Mouse (Mus musculus) left cerebral cortex, adult 9 months (tissue): ENCODE data around the gene Cltrn.

Experiments
- DNase-seq, 2 experiments: peaks; one replicate each; pipeline ENCODE4 v3.0.0; 2022; ENCODE audit warnings: low spot score in 2 of 2

The Cltrn gene

GRCm38 (mm10) chrX:164088582-164088981 is at the start of gene Cltrn:
Gene Cltrn (plus strand): TSS chrX:164088830.
- DNase-seq, result no peak

- DNase-seq, result no peak
Observed at GRCm38 (mm10) chrX:164038882-164039281, 49.7 kb upstream of the Cltrn start.

GRCm38 (mm10) chrX:164042069-164042468 is 46.6 kb upstream of the Cltrn start:
- peak; percentile 11 to 33 for DNase-seq

GRCm38 (mm10) chrX:164046736-164047135 is 41.9 kb upstream of the Cltrn start:
- no peak for DNase-seq

- no peak for DNase-seq
Observed at GRCm38 (mm10) chrX:164055726-164056125, 32.9 kb upstream of the Cltrn start.

GRCm38 (mm10) chrX:164058523-164058922 is 30.1 kb upstream of the Cltrn start:
- no peak for DNase-seq

GRCm38 (mm10) chrX:164059070-164059469 is 29.6 kb upstream of the Cltrn start:
- DNase-seq, result no peak

GRCm38 (mm10) chrX:164066185-164066584 is 22.4 kb upstream of the Cltrn start:
- peak in 1 of 2 experiments; percentile 37 for DNase-seq

GRCm38 (mm10) chrX:164068968-164069367 is 19.7 kb upstream of the Cltrn start:
- DNase-seq, result no peak

GRCm38 (mm10) chrX:164076040-164076775 is 12.4 kb upstream of the Cltrn start, which contains the start of gene Siah1b:
Gene Siah1b (minus strand): TSS chrX:164076493.
- peak; percentile 91 to 95 for DNase-seq

- DNase-seq, result no peak
Observed at GRCm38 (mm10) chrX:164082030-164082429, 6.6 kb upstream of the Cltrn start.

GRCm38 (mm10) chrX:164089916-164090315 is 1.3 kb downstream of the Cltrn start:
- no peak for DNase-seq

GRCm38 (mm10) chrX:164092300-164093169 is 3.9 kb downstream of the Cltrn start:
- no peak for DNase-seq

GRCm38 (mm10) chrX:164093435-164093834 is 4.8 kb downstream of the Cltrn start:
- no peak for DNase-seq

GRCm38 (mm10) chrX:164095838-164096237 is 7.2 kb downstream of the Cltrn start:
- DNase-seq, result no peak

GRCm38 (mm10) chrX:164101483-164101882 is 12.9 kb downstream of the Cltrn start:
- no peak for DNase-seq

GRCm38 (mm10) chrX:164102198-164102597 is 13.6 kb downstream of the Cltrn start:
- DNase-seq, result no peak

- DNase-seq, result no peak
Observed at GRCm38 (mm10) chrX:164102656-164103055, 14.0 kb downstream of the Cltrn start.

GRCm38 (mm10) chrX:164111146-164111545 is 22.5 kb downstream of the Cltrn start:
- DNase-seq, result no peak

- no peak for DNase-seq
Observed at GRCm38 (mm10) chrX:164113744-164114143, 25.1 kb downstream of the Cltrn start.

- no peak for DNase-seq
Observed at GRCm38 (mm10) chrX:164123942-164124341, 35.3 kb downstream of the Cltrn start.

- no peak for DNase-seq
Observed at GRCm38 (mm10) chrX:164133531-164133930, 44.9 kb downstream of the Cltrn start.
